Mouse (Mus musculus): Measurements from ENCODE around the gene Brwd3.

Brwd3 gene

DNA sequence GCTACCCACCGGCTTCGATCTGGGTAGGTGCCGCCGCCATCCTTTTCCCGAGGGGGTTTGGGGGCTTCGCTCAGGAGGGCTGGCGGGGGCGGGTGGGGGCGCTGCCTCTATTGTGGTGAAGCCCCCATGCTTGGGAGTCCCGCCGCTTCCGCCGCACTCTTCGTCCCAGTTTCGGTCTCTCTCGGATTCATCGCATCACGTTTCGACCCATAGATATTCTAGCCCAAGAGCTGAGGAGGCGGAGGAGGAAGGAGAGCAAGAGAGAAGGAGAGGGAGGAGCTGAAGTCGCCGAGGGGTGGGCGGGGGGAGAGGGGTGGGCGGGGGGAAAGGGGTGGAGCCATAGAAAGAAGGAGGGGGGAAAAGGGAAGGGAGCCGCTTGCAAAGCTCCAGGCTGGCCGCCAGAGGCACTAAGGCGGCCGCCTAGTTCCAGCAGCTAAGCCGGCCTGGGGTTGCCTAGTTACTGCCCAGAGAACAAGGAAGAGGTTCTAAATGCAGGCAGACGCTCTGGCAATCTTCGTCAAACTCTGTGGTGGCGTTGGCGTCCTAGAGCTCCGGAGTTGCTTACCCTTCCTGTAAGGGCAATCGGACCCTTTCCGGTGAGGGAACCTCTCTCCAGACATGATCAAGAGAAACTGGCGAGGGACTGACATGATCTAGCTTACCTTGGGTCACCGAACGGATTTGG, at the start of gene Brwd3:
Gene Brwd3, minus strand, starts transcription at position 283 of the 685 bp plus-strand sequence.
- in situ Hi-C loops (cut with MboI), result loop anchor here (25.0 kb wide), 1 partner anchor 178 kb away; the partner anchor contains the start of gene Hmgn5

DNA sequence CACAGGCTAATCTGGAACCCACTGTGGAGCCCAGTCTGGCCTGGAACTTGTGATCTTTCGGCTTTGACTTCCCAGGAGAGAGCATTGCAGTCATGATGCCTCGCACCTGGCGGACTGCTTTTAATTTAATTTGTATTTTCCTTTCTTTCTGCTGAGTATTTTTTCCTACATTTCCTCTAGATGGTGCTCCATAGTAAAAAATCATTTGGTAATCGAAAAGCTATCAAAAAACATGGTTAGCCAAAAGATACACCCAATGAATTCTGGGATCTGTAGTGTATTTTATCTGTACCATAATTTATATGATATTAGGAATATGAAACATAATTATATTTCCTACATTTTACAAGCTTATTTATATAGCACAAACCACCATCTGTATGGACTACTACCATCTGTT, 28.5 kb upstream of the Brwd3 start:
- in situ Hi-C loops (cut with MboI), result no loop called here

DNA sequence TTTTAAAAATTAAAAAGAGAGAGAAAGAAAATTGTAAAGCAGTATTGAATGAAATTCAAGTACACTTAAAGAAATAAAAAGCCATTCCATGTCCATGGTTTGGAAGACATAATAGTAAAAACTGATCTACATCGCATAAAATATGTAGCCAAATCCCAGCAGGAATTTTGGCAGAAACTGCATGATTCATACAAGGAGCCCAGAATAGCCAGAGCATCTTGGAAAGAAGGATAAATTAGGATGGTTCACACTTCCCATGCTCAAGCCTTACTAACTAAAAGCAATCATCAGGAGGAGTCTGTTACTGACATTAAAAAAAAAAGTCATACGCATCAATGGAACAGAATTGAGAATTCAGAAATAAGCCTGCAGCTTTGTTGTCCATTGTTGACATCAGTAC, 8.5 kb upstream of the Brwd3 start:
- in situ Hi-C loops (cut with MboI), result loop anchor here (25.0 kb wide), 1 partner anchor 170 kb away; the partner anchor contains the start of gene Hmgn5

DNA sequence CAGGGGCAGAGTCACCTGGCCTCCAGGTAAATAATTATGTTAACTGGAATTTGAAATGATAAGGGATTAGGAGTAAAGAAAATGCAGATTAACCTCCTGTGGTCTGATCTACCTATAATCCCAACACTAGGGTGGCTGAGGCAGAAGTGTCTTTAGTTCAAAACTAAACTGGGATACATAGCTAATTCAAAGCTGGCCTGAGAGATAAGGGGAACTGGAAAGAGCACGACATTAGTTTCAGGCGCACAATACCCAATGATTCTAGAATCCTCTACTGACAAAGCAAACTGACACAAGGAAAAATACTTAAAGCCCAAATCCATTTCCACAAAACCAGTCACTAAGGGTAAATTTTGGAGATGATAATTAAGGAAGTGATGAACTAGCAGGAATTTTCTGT, 2.2 kb upstream of the Brwd3 start:
- in situ Hi-C loops (cut with MboI), result loop anchor here (25.0 kb wide), 1 partner anchor 176 kb away; the partner anchor contains the start of gene Hmgn5

GRCm38 (mm10) chrX:108835233-108835632, 1.1 kb upstream of the Brwd3 start:
- in situ Hi-C loops (cut with MboI), result loop anchor here (25.0 kb wide), 1 partner anchor 177 kb away; the partner anchor contains the start of gene Hmgn5

- in situ Hi-C loops (cut with MboI), result loop anchor here (25.0 kb wide), 1 partner anchor 179 kb away; the partner anchor contains the start of gene Hmgn5
Measured at GRCm38 (mm10) chrX:108833381-108834020, 671 bp downstream of the Brwd3 start.

DNA sequence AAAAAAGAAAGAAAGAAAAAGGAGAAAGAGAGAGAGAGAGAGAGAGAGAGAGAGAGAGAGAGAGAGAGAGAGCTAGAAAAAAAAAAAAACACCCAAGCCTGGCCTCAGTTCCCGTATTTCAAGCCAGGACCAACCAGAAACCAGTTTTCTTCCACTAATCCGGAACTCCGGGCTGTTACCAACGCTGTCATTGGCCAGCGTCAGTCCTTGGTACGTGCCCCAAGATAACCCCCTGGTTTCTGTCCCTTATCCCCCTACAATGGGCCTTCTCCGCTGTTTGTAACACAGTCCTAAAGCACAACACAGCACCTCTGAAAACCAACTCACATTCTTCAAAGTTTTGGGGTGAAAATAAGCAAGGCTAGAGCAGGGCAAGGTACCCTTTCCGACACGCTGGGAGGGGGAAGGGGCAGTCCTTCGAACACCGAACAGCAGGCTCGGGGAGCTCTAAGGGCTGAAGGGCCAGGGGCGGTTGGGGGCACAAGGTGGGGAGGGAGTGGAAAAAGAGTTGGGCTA, 1.4 kb downstream of the Brwd3 start:
- in situ Hi-C loops (cut with MboI), result loop anchor here (25.0 kb wide), 1 partner anchor 180 kb away; the partner anchor contains the start of gene Hmgn5

GRCm38 (mm10) chrX:108831231-108831630, 2.9 kb downstream of the Brwd3 start:
- in situ Hi-C loops (cut with MboI), result loop anchor here (25.0 kb wide), 1 partner anchor 181 kb away; the partner anchor contains the start of gene Hmgn5

DNA sequence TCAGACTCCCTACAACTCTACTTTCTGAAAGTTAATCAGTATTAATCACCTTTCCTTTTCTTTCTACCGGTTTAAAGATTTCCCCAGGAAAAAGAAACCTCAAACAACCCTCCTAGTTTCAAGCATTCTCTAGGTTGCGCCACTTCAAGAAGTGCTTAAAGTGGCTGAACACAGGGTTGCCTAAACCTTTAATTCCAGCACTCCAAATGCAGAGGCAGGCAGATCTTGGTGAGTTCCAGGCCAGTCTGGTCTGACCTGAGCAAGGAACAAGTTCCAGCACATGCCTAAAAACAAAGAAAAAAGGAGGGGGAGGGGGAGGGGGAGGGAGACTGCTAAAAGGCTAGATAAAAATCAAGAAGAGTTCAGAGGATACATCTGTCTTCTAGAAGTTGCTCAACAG, 6.1 kb downstream of the Brwd3 start:
- in situ Hi-C loops (cut with MboI), result loop anchor here (25.0 kb wide), 1 partner anchor 184 kb away; the partner anchor contains the start of gene Hmgn5

DNA sequence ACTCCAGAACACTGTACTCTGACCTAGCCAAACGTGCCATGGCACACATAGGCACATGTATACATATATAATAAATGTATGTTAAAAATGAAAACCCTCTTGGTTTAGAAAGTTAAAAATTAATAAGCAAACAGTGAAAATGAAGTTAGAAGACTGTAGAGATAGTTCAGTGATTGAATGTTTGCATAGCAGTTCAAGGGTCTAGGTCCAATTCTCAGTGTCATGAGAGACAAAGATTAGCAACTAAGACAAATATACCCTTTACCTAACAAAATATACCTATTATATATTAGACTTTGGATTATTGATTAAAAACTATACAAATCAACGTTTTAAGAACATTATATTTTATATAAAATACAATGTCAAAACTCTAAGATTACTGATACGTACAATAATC, 36.9 kb downstream of the Brwd3 start:
- in situ Hi-C loops (cut with MboI), result no loop called here

- in situ Hi-C loops (cut with MboI), result no loop called here
Measured at GRCm38 (mm10) chrX:108783724-108784123, 50.4 kb downstream of the Brwd3 start.

DNA sequence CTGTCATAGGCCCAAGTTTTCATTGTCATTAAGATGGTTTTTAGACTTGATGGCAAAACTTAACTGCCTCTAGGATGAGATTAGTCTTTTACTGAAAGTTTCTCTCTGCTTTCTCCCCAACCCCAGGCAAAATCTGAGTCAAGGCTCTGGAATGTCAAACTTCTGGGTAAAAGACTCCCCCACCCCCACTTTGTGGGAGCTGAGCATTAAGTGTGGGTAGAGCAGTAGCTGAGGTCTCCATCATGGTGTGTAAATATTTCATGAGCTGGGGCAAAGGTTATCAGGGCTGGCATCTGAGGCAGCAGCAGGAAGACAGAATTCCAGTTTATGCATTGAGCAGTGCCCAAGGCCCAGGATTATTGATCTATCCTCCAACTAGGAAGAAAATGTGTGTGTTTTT, 102.4 kb downstream of the Brwd3 start:
- in situ Hi-C loops (cut with MboI), result no loop called here

DNA sequence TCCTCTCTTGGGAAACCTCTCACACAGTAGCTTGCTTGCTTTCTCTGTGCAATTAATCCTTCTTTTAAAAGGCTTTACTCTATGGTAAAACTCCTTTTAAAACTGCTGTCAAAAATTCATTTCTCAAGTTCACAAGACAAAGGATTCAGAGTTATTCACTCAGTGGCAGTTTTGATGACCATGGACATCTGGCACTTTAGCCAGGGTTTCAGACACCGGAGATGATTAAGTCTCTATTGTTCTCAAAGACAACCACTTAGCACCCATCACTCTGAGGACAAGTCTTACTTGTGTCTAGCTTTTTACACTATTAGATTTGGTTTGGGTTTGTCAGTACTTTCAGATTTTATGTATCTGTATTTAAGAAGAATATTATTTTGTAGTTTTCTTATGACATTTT, 104.6 kb downstream of the Brwd3 start:
- in situ Hi-C loops (cut with MboI), result no loop called here

- in situ Hi-C loops (cut with MboI), result no loop called here
Measured at GRCm38 (mm10) chrX:108729068-108729467, 105.1 kb downstream of the Brwd3 start.

DNA sequence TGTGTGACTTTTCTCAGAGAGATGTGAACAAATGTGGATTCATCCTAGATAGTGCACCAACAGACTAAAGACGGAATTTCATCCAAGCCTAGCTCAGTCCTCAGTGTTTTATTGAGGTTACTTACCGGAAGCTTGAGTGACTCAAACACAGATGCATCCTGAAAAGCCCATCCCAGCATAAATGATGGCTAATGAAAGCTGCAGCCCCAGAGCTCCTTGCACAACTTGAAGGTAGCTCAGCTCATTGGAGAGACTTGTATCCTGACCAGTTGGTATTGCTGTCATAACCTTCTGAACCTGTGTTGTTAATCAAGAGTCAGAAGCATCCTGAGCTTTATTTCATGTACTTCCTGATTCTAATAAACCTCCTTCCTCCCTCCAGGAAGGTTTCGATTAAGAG, 105.8 kb downstream of the Brwd3 start:
- in situ Hi-C loops (cut with MboI), result no loop called here

GRCm38 (mm10) chrX:108724241-108724640, 109.9 kb downstream of the Brwd3 start:
- in situ Hi-C loops (cut with MboI), result no loop called here

- in situ Hi-C loops (cut with MboI), result no loop called here
Measured at GRCm38 (mm10) chrX:108722447-108722846, 111.7 kb downstream of the Brwd3 start.

GRCm38 (mm10) chrX:108704312-108704711, 129.9 kb downstream of the Brwd3 start:
- in situ Hi-C loops (cut with MboI), result no loop called here
